Mouse (Mus musculus) MEL (cell line): ENCODE measurements around the gene Rnaseh2c.

Experiments
- EP300 ChIP-seq, 2 experiments: IDR thresholded peaks; 2 replicates each; pipeline ENCODE4 v1.6.1; 2011; ENCODE audit warnings: improper control_type of control experiment in 2 of 2, low read length in 2 of 2, low read depth in 1 of 2, mild to moderate bottlenecking in 1 of 2
- NELFE ChIP-seq: IDR thresholded peaks from 2 replicates; pipeline ENCODE4 v1.6.1; 2011; ENCODE audit warnings: low read depth, low read length, improper control_type of control experiment
- NRF1 ChIP-seq: IDR thresholded peaks from 2 replicates; pipeline ENCODE4 v1.6.1; 2014; ENCODE audit warnings: low read depth, mild to moderate bottlenecking, inconsistent platforms, low read length, improper control_type of control experiment, moderate library complexity; ENCODE audit not compliant: poor library complexity, insufficient read depth, severe bottlenecking
- ZNF384 ChIP-seq: IDR thresholded peaks from 2 replicates; pipeline ENCODE4 v1.6.1; 2012; ENCODE audit warnings: low read depth, mild to moderate bottlenecking, inconsistent platforms, low read length, improper control_type of control experiment

DNA sequence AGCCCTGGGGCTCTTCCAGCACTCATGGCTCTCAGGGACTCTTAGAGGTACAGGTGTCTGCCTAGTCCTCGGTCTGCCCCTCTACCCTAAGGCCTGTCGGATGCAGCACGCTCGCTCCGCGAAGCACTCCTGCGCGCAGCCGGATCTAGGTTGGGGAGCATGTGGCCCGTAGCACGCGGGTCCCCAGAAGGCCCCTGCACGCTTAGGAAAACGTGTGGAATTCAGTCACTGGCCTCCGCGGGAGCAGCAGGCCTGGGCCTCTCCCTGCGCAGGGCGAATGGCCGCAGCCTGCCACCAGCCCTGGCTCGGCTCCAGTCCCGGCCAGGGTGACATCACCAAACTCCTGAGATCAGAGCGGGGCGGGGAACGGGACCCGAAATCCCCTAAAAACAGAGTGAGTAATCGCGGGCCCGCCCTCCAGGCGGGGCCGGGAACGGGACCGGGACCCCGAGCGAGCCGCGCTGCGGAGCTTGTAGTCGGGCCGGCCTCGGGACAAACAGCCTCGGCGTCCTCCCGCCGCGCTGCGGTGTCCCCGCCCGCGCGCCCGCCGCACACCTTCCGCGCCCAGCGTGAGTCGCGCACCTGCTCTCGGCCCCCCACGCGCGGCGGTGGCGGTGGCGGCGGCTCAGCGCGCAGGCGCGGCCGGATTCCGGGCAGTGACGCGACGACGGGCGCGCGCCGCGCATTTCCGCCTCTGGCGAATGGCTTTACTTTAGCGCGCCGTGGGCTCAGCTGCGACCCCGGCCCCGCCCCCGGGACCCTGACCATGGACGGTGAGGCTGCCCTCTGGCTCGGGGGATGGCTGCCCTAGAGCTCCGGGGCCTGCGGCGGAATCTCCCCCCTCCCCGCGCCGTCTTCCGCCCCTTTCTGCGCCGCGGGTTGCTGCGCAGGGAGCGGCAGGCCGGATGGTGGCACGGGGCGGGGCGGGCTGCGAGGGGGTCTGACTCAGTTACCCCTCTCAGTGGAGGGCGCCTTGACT, 35.7 kb downstream of the Rnaseh2c start, which contains the start of gene Rela:
- TF ChIP-seq EP300 (IDR thresholded peaks at IDR 0.05; ENCODE audit: low read depth in 1 of 2, low read length in 2 of 2), result no peak
- peak; percentile 78 for TF ChIP-seq NELFE
- TF ChIP-seq ZNF384, result no peak
- peak; percentile 73 for TF ChIP-seq NRF1
